In genomic region chr10:99391725-99392124, GRCm38 (mm10) we compare ENCODE assay signal across 27 mouse cellular contexts.
DNase-seq lines count a peak whose midpoint lies in the region; ATAC-seq and TF ChIP-seq lines count a peak whose summit lies in the region.
"Had no signal": no experiment of that assay in that cellular context is flagged by ENCODE, and none has a peak within 500 bp of the region (broad histone marks: within the 10 kb centered on the region; RNA-seq: fewer than 3 reads in every experiment).

No protein-coding gene starts in this region.

- H3K9ac ChIP-seq in stomach, postnatal 0 days (ENCODE audit: low read length), result no peak overlapping the region
- H3K9ac ChIP-seq: forebrain, postnatal 0 days; heart, embryonic 12.5 days; heart, embryonic 15.5 days; hindbrain, embryonic 13.5 days had no signal

- 56% methylated on average over 6 of the region's 6 CpGs for WGBS in stomach, postnatal 0 days

- H3K9me3 ChIP-seq in stomach, postnatal 0 days (ENCODE audit: control insufficient read depth, low read length), result no peaks in the 10 kb centered on the region
- H3K9me3 ChIP-seq: heart, embryonic 12.5 days; heart, embryonic 15.5 days; hindbrain, embryonic 10.5 days; hindbrain, embryonic 13.5 days had no signal

- H3K4me1 ChIP-seq in stomach, postnatal 0 days (replicated peaks; ENCODE audit: control insufficient read depth, insufficient read depth), result no peaks in the 10 kb centered on the region
- H3K4me1 ChIP-seq: hindbrain, embryonic 10.5 days; hindbrain, embryonic 13.5 days had no signal

- no peaks in the 10 kb centered on the region for H3K79me2 ChIP-seq in C2C12 (ENCODE audit: control insufficient read depth, insufficient read depth)

- H3K36me3 ChIP-seq in C2C12 (ENCODE audit: control insufficient read depth, insufficient read depth), result no peaks in the 10 kb centered on the region
- no peaks in the 10 kb centered on the region for H3K36me3 ChIP-seq in stomach, postnatal 0 days (ENCODE audit: control insufficient read depth, insufficient read depth, low read length)
- H3K36me3 ChIP-seq: G1E; heart, embryonic 12.5 days; heart, embryonic 15.5 days; hindbrain, embryonic 10.5 days; hindbrain, embryonic 13.5 days had no signal

- H3K79me3 ChIP-seq in C2C12 (ENCODE audit: low read depth), result no peaks in the 10 kb centered on the region

- DNase-seq in ovary, adult 18-20 months (ENCODE audit: low spot score), result no peak
- DNase-seq in lung, adult 18-20 months, result no peak
- DNase-seq in stomach, postnatal 0 days (ENCODE audit: low spot score), result no peak
- DNase-seq: adrenal gland, adult 2 months; adrenal gland, postnatal 14 days; cerebellum, adult 11 months; cerebellum, adult 2 months; cerebellum, postnatal 10 days; cerebellum, postnatal 36 days; embryo, embryonic 11 days; forebrain, postnatal 0 days; gastrocnemius, adult 2 months; gastrocnemius, postnatal 14 days; heart, adult 18-20 months; heart, postnatal 10 days; heart, postnatal 36 days had no signal

- no peak overlapping the region for H3K4me3 ChIP-seq in C2C12 (ENCODE audit: insufficient read depth, poor library complexity, severe bottlenecking)
- H3K4me3 ChIP-seq in stomach, postnatal 0 days (ENCODE audit: low read depth, low read length), result no peak overlapping the region
- H3K4me3 ChIP-seq: gastrocnemius, adult 2 months; heart, embryonic 12.5 days; heart, embryonic 15.5 days; hindbrain, embryonic 10.5 days; hindbrain, embryonic 13.5 days had no signal

- H3ac ChIP-seq in C2C12 (ENCODE audit: control insufficient read depth, insufficient read length, low read depth), result no peak overlapping the region

- no peak for TF ChIP-seq CTCF in C2C12 (IDR thresholded peaks at IDR 0.05; ENCODE audit: control insufficient read depth, insufficient read depth, insufficient read length)
- TF ChIP-seq CTCF in stomach, postnatal 0 days (IDR thresholded peaks at IDR 0.05; ENCODE audit: low read depth), result no peak

- no peak overlapping the region for H3K4me2 ChIP-seq in stomach, postnatal 0 days (replicated peaks; ENCODE audit: low read depth)
- H3K4me2 ChIP-seq: heart, embryonic 12.5 days; heart, embryonic 15.5 days; hindbrain, embryonic 13.5 days had no signal

- H3K27me3 ChIP-seq in C2C12 (ENCODE audit: control insufficient read depth, insufficient read depth, insufficient read length), result no peaks in the 10 kb centered on the region
- no peaks in the 10 kb centered on the region for H3K27me3 ChIP-seq in stomach, postnatal 0 days (ENCODE audit: control insufficient read depth, insufficient read depth, low read length)
- H3K27me3 ChIP-seq: CH12.LX; heart, embryonic 12.5 days; heart, embryonic 15.5 days; hindbrain, embryonic 13.5 days had no signal

- ATAC-seq in granulocyte monocyte progenitor cell, adult 5-6 weeks (replicated peaks; ENCODE audit: poor library complexity, severe bottlenecking), result peak; percentile 79
- ATAC-seq in megakaryocyte, adult 5-6 weeks (ENCODE audit: poor library complexity, severe bottlenecking), result peak; percentile 36; the same call in 1 of the 2 replicates
- ATAC-seq in stomach, postnatal 0 days (ENCODE audit: low FRiP score, low TSS enrichment), result no peak
- ATAC-seq: forebrain, embryonic 14.5 days; forebrain, postnatal 0 days; hindbrain, embryonic 16.5 days had no signal

- TF ChIP-seq EP300 in stomach, postnatal 0 days (optimal IDR thresholded peaks at IDR 0.05), result no peak

- no peak overlapping the region for H3K27ac ChIP-seq in stomach, postnatal 0 days (replicated peaks)
- H3K27ac ChIP-seq: gastrocnemius, adult 2 months; heart, embryonic 15.5 days; hindbrain, embryonic 10.5 days; hindbrain, embryonic 13.5 days had no signal

TF ChIP-seq in C2C12, 6 proteins besides CTCF, POLR2A, EP300 and RAD21:
- TF ChIP-seq MYOD1 (IDR thresholded peaks at IDR 0.05; ENCODE audit: control insufficient read depth, insufficient read length, low read depth) (no peak), CEBPB (IDR thresholded peaks at IDR 0.05; ENCODE audit: low read depth) (peak; percentile 21), MAX (IDR thresholded peaks at IDR 0.05) (no peak)
